Mouse (Mus musculus): Measurements from ENCODE around the gene Samhd1.

DNA sequence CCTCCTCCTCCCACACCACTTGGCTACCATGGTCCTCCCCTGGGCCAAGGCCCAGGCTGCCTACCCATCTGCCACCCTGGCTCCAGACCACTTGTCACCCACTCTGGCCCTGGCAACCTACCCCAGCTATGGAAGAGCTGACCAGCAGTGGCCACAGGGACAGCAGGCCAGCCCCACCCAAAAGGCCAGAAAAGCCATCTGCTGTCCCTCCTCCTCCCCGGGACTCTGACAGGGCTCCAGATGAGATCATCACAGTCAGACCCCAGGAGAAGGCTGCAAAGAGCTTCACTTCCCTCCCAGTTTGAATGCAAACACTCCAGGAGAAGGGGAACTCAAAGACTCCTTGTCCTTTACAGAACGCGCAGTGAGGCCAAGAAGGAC, 65.7 kb downstream of the Samhd1 start:
- no peak for TF ChIP-seq ZC3H11A (IDR thresholded peaks at IDR 0.05; ENCODE audit: borderline replicate concordance, low read depth, low read length)
- TF ChIP-seq MAFK (IDR thresholded peaks at IDR 0.05; ENCODE audit: insufficient read depth, low read depth, low read length), result no peak
- TF ChIP-seq ZNF384 (IDR thresholded peaks at IDR 0.05; ENCODE audit: low read depth, low read length), result no peak
